Mouse (Mus musculus): Measurements from ENCODE around the gene Cnih3.

DNA sequence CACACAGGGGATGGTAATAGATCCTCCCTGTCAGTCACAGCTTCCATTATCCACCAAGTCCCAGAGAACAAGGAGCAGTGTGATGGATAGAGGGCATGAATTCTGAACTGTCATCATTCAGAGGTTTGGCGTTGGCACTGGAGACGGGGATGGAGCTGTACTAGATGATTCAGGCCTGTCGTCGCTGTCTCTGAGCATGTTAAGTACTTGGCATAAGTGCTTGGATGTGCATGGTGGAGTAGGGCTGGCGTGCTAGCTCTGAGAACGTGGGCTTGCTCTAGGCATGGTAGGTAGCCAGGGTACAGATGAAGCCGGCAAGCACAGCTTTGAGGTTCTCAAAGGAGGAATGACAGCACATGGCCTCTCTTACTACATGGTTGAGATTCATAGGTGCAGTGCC, 95.6 kb downstream of the Cnih3 start:
- TF ChIP-seq CTCF (IDR thresholded peaks at IDR 0.05; ENCODE audit: control insufficient read depth, insufficient read depth, low read length) (no peak), POLR2A (IDR thresholded peaks at IDR 0.05; ENCODE audit: borderline replicate concordance, control insufficient read depth, low read depth, low read length) (no peak)

Measured in bone marrow, adult 2 months (tissue).